Mouse (Mus musculus) thymus, postnatal 36 days (tissue): ENCODE data around the gene Gm10642.
A peak's percentile ranks its signal among the peaks of the same experiment; 100 is the strongest.

Experiments
- DNase-seq, 2 experiments: peaks; one replicate each; pipeline ENCODE4 v3.0.0; 2022; ENCODE audit warnings: mixed read lengths in 2 of 2

Gm10642 gene

GRCm38 (mm10) chr9:70673656-70674055, 17.6 kb downstream of the Gm10642 start:
- DNase-seq = no peak

- no peak for DNase-seq
These were observed 19.1 kb downstream of the Gm10642 start for GRCm38 (mm10) chr9:70675117-70675516.

- DNase-seq = no peak
These were observed 19.9 kb downstream of the Gm10642 start for GRCm38 (mm10) chr9:70675961-70676360.

- DNase-seq = peak; percentile 99
These were observed 22.7 kb downstream of the Gm10642 start, which contains the start of gene Adam10 for GRCm38 (mm10) chr9:70678682-70679131. Adam10 (plus strand) TSS chr9:70678997.

- DNase-seq = peak; percentile 63 to 67
These were observed 23.4 kb downstream of the Gm10642 start for GRCm38 (mm10) chr9:70679132-70680091.

- DNase-seq = no peak
These were observed 26.2 kb downstream of the Gm10642 start for GRCm38 (mm10) chr9:70682202-70682601.

GRCm38 (mm10) chr9:70688301-70688968, 32.4 kb downstream of the Gm10642 start:
- no peak for DNase-seq

GRCm38 (mm10) chr9:70689926-70690325, 33.9 kb downstream of the Gm10642 start:
- DNase-seq = no peak

GRCm38 (mm10) chr9:70690579-70690978, 34.5 kb downstream of the Gm10642 start:
- DNase-seq = no peak

- DNase-seq = no peak
These were observed 36.0 kb downstream of the Gm10642 start for GRCm38 (mm10) chr9:70691772-70692693.

- no peak for DNase-seq
These were observed 39.7 kb downstream of the Gm10642 start for GRCm38 (mm10) chr9:70695723-70696122.

GRCm38 (mm10) chr9:70698090-70698489, 42.0 kb downstream of the Gm10642 start:
- no peak for DNase-seq

- no peak for DNase-seq
These were observed 47.6 kb downstream of the Gm10642 start for GRCm38 (mm10) chr9:70703597-70704203.

- DNase-seq = no peak
These were observed 50.4 kb downstream of the Gm10642 start for GRCm38 (mm10) chr9:70706444-70706843.
